Mouse (Mus musculus): ENCODE data around the gene Olfr1402. TPM values are rescaled to one million over a fixed set of nuclear protein-coding genes. Genes with fewer than 3 reads are reported as not detected.

Olfr1402 gene
- not detected in 2 replicates for polyA plus RNA-seq (2015; fragmentation: Nextera tagmentation; extraction: Ambion mirVana)

DNA sequence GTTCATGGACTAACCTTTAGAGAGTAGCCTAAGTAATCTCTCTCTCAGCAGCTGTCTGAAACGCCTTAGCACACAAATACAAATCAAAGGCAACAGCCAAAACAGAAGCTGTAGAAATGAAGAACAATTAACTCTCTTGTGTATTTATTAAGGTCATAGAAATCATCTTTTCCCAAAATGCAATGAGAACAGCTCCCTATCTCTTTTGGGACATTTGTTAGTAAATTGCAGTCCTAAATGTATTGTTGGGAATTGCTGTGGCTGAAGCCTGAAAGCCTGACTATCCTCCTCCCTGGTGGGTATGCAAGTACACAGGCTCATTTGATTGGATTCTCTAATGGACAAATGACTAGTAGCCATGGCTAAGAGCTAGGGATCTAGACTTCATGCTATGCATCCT lies at the start of gene Olfr1402:
TSS of gene Olfr1402 (minus strand) at position 101 of the 400 bp plus-strand sequence.
- Histone ChIP-seq H3K36me3 (no peaks in the 10 kb centered on the region), H3K9me3 (replicated peaks) (no peaks in the 10 kb centered on the region), H3K4me1 (no peaks in the 10 kb centered on the region), H3K4me3 (replicated peaks) (no peak within 1 kb of the TSS), H3K9ac (replicated peaks) (no peak within 1 kb of the TSS), H3K27ac (replicated peaks) (no peak within 1 kb of the TSS), H3K4me2 (no peak within 1 kb of the TSS), H3K27me3 (replicated peaks) (no peaks in the 10 kb centered on the region)
- WGBS: 79% methylated on average over 1 of the region's 1 CpGs
- ATAC-seq (ENCODE audit: low FRiP score): no peak

DNA sequence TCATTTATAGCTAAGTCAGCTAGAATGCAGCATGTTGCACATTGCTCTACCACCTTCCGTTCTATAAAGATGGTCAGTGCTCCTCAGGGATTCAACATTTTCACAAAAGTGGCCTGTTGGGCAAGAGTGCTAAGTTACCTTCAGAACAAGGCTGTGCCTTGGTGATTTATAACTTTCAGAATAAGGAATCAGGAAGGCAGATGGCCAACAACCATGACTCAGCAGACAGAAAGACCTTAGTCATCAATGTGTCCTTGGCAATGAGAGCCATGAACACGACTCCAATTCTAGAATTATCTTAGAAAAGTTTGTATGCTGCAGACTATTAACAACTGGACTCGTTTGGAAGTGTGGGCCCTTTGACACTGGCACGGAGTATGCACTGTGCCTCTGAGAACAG lies 33.5 kb upstream of the Olfr1402 start:
- Histone ChIP-seq H3K4me1 (no peaks in the 10 kb centered on the region), H3K27ac (replicated peaks) (no peak overlapping the region), H3K9ac (replicated peaks) (no peak overlapping the region), H3K4me2 (no peak overlapping the region), H3K4me3 (replicated peaks) (no peak overlapping the region), H3K36me3 (no peaks in the 10 kb centered on the region), H3K9me3 (replicated peaks) (no peaks in the 10 kb centered on the region), H3K27me3 (replicated peaks) (no peaks in the 10 kb centered on the region)
- ATAC-seq (ENCODE audit: low FRiP score): no peak
- WGBS: 91% methylated on average over 4 of the region's 4 CpGs

- Histone ChIP-seq H3K36me3 (no peaks in the 10 kb centered on the region), H3K4me1 (no peaks in the 10 kb centered on the region), H3K9ac (replicated peaks) (no peak overlapping the region), H3K9me3 (replicated peaks) (no peaks in the 10 kb centered on the region), H3K4me3 (replicated peaks) (no peak overlapping the region), H3K27ac (replicated peaks) (no peak overlapping the region), H3K4me2 (no peak overlapping the region), H3K27me3 (replicated peaks) (no peaks in the 10 kb centered on the region)
- no peak for ATAC-seq (ENCODE audit: low FRiP score)
- WGBS: 95% methylated on average over 2 of the region's 2 CpGs
Observed at GRCm38 (mm10) chr3:97438619-97439018, 16.8 kb upstream of the Olfr1402 start.

GRCm38 (mm10) chr3:97394289-97394688 lies 27.5 kb downstream of the Olfr1402 start:
- Histone ChIP-seq H3K4me2 (no peak overlapping the region), H3K4me1 (no peaks in the 10 kb centered on the region), H3K27ac (replicated peaks) (no peak overlapping the region), H3K9me3 (replicated peaks) (no peaks in the 10 kb centered on the region), H3K4me3 (replicated peaks) (no peak overlapping the region), H3K9ac (replicated peaks) (no peak overlapping the region), H3K27me3 (replicated peaks) (no peaks in the 10 kb centered on the region), H3K36me3 (no peaks in the 10 kb centered on the region)
- 38% methylated on average over 1 of the region's 1 CpGs for WGBS
- no peak for ATAC-seq (ENCODE audit: low FRiP score)

DNA sequence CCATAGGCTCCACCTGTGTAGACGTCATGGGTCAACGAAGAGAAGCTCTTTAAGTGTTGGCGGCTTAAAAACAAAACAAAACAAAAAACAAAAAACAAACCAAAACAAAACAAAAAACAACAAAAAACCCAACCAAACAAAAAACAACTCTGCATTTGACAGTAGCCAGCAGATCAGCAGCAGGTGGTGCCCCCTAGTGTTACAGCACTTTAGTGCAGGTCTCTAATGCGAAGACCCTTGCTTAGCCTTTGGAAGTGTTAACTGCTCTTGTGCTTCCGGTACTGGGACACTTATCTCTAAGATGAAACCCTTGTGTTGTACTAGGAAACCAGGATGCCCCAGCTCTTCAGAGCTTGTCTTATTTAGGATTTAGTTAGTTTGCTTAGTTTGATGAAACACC lies 28.7 kb downstream of the Olfr1402 start:
- Histone ChIP-seq H3K4me1 (no peaks in the 10 kb centered on the region), H3K9ac (replicated peaks) (no peak overlapping the region), H3K4me2 (no peak overlapping the region), H3K9me3 (replicated peaks) (no peaks in the 10 kb centered on the region), H3K27ac (replicated peaks) (no peak overlapping the region), H3K4me3 (replicated peaks) (no peak overlapping the region), H3K36me3 (no peaks in the 10 kb centered on the region), H3K27me3 (replicated peaks) (no peaks in the 10 kb centered on the region)
- WGBS: 70% methylated on average over 5 of the region's 5 CpGs
- ATAC-seq (ENCODE audit: low FRiP score): no peak

DNA sequence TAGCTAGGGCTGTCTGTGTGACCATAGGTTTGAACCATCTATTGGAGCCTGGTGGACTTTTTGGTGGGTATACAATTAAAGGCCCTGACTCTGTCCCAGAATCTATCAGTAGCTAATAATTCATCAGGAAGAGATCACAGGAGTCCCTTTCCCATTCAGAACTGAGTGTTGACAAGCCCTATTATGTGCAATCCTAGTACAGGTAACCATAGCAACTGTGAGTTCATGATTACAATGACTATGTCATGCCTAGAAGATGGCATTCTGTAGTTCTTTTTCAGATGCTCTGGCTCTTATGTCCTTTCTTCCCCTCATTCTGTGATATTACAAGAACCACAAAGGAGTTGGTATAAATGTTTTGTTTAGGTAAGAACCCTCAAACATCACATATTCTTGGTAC lies 51.4 kb downstream of the Olfr1402 start:
- H3K9ac ChIP-seq (replicated peaks): no peak overlapping the region
- no peak for ATAC-seq (ENCODE audit: low FRiP score)
- H3K4me3 ChIP-seq (replicated peaks): no peak overlapping the region
- H3K27me3 ChIP-seq (replicated peaks): no peaks in the 10 kb centered on the region
- H3K36me3 ChIP-seq: no peaks in the 10 kb centered on the region
- no peak overlapping the region for H3K27ac ChIP-seq (replicated peaks)
- H3K4me1 ChIP-seq: no peaks in the 10 kb centered on the region
- no peak overlapping the region for H3K4me2 ChIP-seq
- no peaks in the 10 kb centered on the region for H3K9me3 ChIP-seq (replicated peaks)

- no peaks in the 10 kb centered on the region for H3K27me3 ChIP-seq (replicated peaks)
- H3K4me3 ChIP-seq (replicated peaks): no peak overlapping the region
- no peak overlapping the region for H3K27ac ChIP-seq (replicated peaks)
- H3K4me1 ChIP-seq: no peaks in the 10 kb centered on the region
- 75% methylated on average over 3 of the region's 3 CpGs for whole genome bisulfite sequencing
- no peaks in the 10 kb centered on the region for H3K36me3 ChIP-seq
- H3K9me3 ChIP-seq (replicated peaks): no peaks in the 10 kb centered on the region
- ATAC-seq (ENCODE audit: low FRiP score): no peak
- H3K9ac ChIP-seq (replicated peaks): no peak overlapping the region
- H3K4me2 ChIP-seq: no peak overlapping the region
Observed at GRCm38 (mm10) chr3:97363418-97364098, 58.3 kb downstream of the Olfr1402 start.

DNA sequence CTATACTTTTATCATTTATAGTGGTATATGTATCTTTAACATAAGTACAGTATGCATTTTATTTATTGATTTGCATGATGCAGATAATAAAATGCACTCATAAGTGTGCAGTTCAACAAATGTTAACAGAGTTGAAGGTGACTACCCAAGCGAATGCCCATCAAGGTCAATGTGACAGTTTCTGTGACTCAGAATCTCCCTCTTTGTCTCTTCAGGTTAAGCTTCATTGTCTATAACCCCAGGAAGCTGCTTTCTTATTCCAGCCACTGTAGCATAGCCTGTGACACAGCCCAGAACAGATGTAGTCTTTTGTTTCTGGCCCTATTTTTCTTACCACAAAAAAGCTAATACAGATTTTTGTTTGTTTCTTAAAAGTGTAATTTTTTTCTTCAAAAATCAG lies 63.4 kb downstream of the Olfr1402 start:
- no peak for ATAC-seq (ENCODE audit: low FRiP score)
- Histone ChIP-seq H3K9me3 (replicated peaks) (no peaks in the 10 kb centered on the region), H3K9ac (replicated peaks) (no peak overlapping the region), H3K4me3 (replicated peaks) (no peak overlapping the region), H3K27ac (replicated peaks) (no peak overlapping the region), H3K27me3 (replicated peaks) (no peaks in the 10 kb centered on the region), H3K36me3 (no peaks in the 10 kb centered on the region), H3K4me1 (no peaks in the 10 kb centered on the region), H3K4me2 (no peak overlapping the region)
- WGBS: 34% methylated on average over 1 of the region's 1 CpGs

Other genes with a start within 250 kb of the Olfr1402 start
- gene Bcl9, start 124.1 kb downstream of the Olfr1402 start, polyA plus RNA-seq (2015; fragmentation: Nextera tagmentation; extraction: Ambion mirVana): 64.6 and 64.9 TPM in 2 replicates
- gene Chd1l, start 188.2 kb upstream of the Olfr1402 start, polyA plus RNA-seq (2015; fragmentation: Nextera tagmentation; extraction: Ambion mirVana): 4.3 and 8.2 TPM in 2 replicates
- 0.72 and 2.1 TPM in 2 replicates for gene Fmo5, start 206.8 kb upstream of the Olfr1402 start, polyA plus RNA-seq (2015; fragmentation: Nextera tagmentation; extraction: Ambion mirVana)
- gene Prkab2, start 236.2 kb upstream of the Olfr1402 start, polyA plus RNA-seq (2015; fragmentation: Nextera tagmentation; extraction: Ambion mirVana): 13.4 and 15.4 TPM in 2 replicates